Mouse (Mus musculus) midbrain, embryonic 14.5 days (tissue): ENCODE measurements at regions not wholly inside any gene's neighbourhood (a gene's known extent, or its start where the extent isn't known, plus 50 kb on each side); places are given as distances from the start of the nearest gene placed in this dataset.

Experiments
- ATAC-seq: fragments of 200-750 bp; cut with Nextera tagmentation; 2 replicates; pipeline ENCODE4 v1.8.0; 2017; ENCODE audit warnings: moderate number of reproducible peaks, moderate library complexity; ENCODE audit not compliant: low FRiP score, low TSS enrichment
- DNase-seq: peaks from one replicate; pipeline ENCODE4 v3.0.0-alpha.2; 2015
- H3K27ac ChIP-seq: fragments of 300-500 bp; sonication (generic); replicated peaks from 2 replicates; pipeline ENCODE4 v1.5.1; 2014; ENCODE audit warnings: mild to moderate bottlenecking, low read depth, low read length, moderate library complexity
- H3K27me3 ChIP-seq: fragments of 300-500 bp; sonication (generic); 2 replicates; pipeline ENCODE4 v1.6.1; 2014; ENCODE audit warnings: low read length, control low read depth, mixed read lengths; ENCODE audit not compliant: control insufficient read depth, insufficient read depth
- H3K36me3 ChIP-seq: fragments of 300-500 bp; sonication (generic); 2 replicates; pipeline ENCODE4 v1.6.1; 2014; ENCODE audit warnings: low read length, control low read depth; ENCODE audit not compliant: control insufficient read depth, insufficient read depth
- H3K4me1 ChIP-seq: fragments of 300-500 bp; sonication (generic); 2 replicates; pipeline ENCODE4 v1.6.1; 2014; ENCODE audit warnings: mild to moderate bottlenecking, antibody characterized with exemption, low read length, control low read depth; ENCODE audit not compliant: control insufficient read depth, insufficient read depth
- H3K4me2 ChIP-seq: fragments of 300-500 bp; sonication (generic); 2 replicates; pipeline ENCODE4 v1.6.1; 2014; ENCODE audit warnings: mild to moderate bottlenecking, low read length, moderate library complexity
- H3K4me3 ChIP-seq: fragments of 300-500 bp; sonication (generic); replicated peaks from 2 replicates; pipeline ENCODE4 v1.5.1; 2014; ENCODE audit warnings: low read depth, low read length
- H3K9ac ChIP-seq: fragments of 300-500 bp; sonication (generic); replicated peaks from 2 replicates; pipeline ENCODE4 v1.6.1; 2014; ENCODE audit warnings: mild to moderate bottlenecking, low read length, moderate library complexity
- H3K9me3 ChIP-seq: fragments of 300-500 bp; sonication (generic); 2 replicates; pipeline ENCODE4 v1.6.1; 2016; ENCODE audit warnings: low read length, control low read depth, mixed read lengths; ENCODE audit not compliant: control insufficient read depth
- WGBS: fragments of 180-500 bp; shearing (Covaris S2); extraction: QIAGEN DNeasy Blood & Tissue Kit; methylation state at CpG from one replicate; pipeline ENCODE4 v1.1.7; 2014; 5-methylcytosine and 5-hydroxymethylcytosine counted together

DNA sequence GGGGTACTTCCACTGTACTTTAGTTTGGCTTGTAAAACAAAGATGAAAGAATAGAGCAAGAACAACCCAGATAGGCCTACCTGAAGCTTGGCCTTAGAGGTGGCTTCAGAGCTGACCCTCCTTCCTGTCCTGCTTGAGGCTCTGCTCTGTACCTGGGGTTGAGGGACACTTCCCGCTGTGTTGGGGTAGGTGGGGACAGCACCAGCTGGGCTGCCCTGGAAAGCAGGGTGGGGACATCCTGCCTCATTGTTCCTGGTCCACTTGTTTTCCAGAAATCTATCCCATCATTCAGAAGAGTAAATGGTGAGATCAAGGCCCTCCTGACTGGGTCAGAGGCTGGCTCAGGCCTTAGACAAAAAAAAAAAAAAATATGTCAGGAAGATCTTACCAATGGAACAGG lies 141.9 kb downstream of the Zfp36l2 start:
- 78% methylated on average over 1 of the region's 1 CpGs for WGBS
- ATAC-seq: no peak
- H3K36me3 ChIP-seq: no peaks in the 10 kb centered on the region

DNA sequence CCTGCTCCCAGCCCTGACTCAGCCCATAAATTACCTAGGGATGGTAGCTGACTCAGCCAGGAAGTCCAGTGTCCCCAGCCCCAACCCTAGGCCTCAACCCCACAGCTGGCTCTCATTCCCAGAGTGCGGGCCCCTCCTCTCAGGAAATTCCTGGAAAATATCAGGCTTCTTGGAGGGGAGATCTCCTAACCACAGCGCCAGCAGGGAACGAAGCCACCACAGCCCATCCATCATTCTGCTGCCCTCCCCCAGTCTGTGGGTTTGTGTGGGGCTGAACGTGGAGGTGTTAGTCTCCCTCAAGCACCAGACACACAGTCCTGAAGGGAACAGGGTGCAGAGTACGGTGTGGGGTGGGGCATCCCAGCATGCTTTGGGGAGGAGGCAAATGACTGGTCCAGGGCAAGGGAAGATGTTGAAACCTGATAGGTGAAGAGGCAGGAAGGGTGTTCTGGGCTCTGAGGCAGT lies 143.2 kb downstream of the Zfp36l2 start:
- no peaks in the 10 kb centered on the region for H3K27me3 ChIP-seq
- H3K27ac ChIP-seq: no peak overlapping the region
- DNase-seq: no peak
- ATAC-seq: no peak
- WGBS: 87% methylated on average over 5 of the region's 5 CpGs
- H3K4me2 ChIP-seq: no peak overlapping the region
- H3K9ac ChIP-seq: no peak overlapping the region
- 0 out of 2 replicates have a peak, but pooled peaks cover 3% of the 10 kb centered on the region for H3K4me1 ChIP-seq
- H3K9me3 ChIP-seq: no peaks in the 10 kb centered on the region; the same call in 1 of the 2 replicates
- H3K36me3 ChIP-seq: no peaks in the 10 kb centered on the region
- H3K4me3 ChIP-seq: no peak overlapping the region

More for the DNA sequence above, 141.9 kb downstream of the Zfp36l2 start:
- H3K4me1 ChIP-seq: 0 out of 2 replicates have a peak, but pooled peaks cover 3% of the 10 kb centered on the region
- H3K27me3 ChIP-seq: no peaks in the 10 kb centered on the region
- no peak overlapping the region for H3K27ac ChIP-seq
- H3K9me3 ChIP-seq: no peaks in the 10 kb centered on the region; the same call in 1 of the 2 replicates
- H3K9ac ChIP-seq: no peak overlapping the region
- no peak overlapping the region for H3K4me3 ChIP-seq
- no peak for DNase-seq
- H3K4me2 ChIP-seq: no peak overlapping the region

DNA sequence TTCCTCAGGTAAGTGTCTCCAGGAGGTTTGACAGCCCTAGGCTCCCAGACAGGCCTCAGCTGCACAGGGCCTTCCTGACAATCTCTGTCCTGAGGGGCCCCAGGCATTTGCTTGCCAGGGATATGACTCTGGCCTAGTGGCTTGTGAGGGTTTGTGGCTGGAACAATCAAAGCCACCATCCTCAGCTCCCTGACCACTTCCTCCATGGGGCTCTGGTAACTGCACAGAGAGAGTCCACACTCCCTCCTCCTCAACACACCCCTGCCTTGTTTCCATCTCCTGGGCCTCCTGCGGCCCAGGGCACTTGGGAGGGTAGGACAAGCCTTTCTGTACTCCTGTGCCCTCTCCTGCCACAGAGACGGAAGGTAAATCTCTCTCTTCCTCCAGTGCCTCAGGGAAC lies 144.6 kb downstream of the Zfp36l2 start:
- Histone ChIP-seq H3K27me3 (no peaks in the 10 kb centered on the region), H3K4me1 (0 out of 2 replicates have a peak, but pooled peaks cover 3% of the 10 kb centered on the region), H3K36me3 (no peaks in the 10 kb centered on the region), H3K9ac (no peak overlapping the region), H3K27ac (no peak overlapping the region), H3K4me2 (no peak overlapping the region), H3K4me3 (no peak overlapping the region), H3K9me3 (no peaks in the 10 kb centered on the region; the same call in 1 of the 2 replicates)
- 81% methylated on average over 2 of the region's 2 CpGs for WGBS
- DNase-seq: no peak
- no peak for ATAC-seq

DNA sequence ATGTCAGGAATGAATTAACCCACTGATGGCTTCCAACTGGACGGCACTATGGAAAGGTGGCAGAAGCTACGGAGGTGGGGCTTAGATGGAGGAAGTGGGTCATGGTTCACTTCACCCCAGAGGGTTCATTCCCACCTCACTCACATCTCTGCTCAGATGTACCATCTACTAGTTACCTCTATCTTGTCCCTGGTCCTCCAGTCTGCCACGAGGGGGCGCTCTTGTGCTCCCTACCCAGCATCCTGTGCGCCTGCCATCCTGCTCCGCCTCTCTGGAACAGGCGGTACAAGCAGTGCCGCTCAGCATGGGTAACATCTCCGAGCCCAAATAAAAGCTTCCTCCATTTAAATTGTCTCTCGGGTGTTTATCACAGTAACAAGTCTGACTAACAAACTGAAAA lies 148.3 kb downstream of the Zfp36l2 start:
- Histone ChIP-seq H3K27ac (no peak overlapping the region), H3K9me3 (no peaks in the 10 kb centered on the region; the same call in 1 of the 2 replicates), H3K4me1 (0 out of 2 replicates have a peak, but pooled peaks cover 2% of the 10 kb centered on the region), H3K9ac (no peak overlapping the region), H3K36me3 (no peaks in the 10 kb centered on the region), H3K4me3 (no peak overlapping the region), H3K4me2 (no peak overlapping the region), H3K27me3 (no peaks in the 10 kb centered on the region)
- DNase-seq (no peak), ATAC-seq (no peak)
- WGBS: 84% methylated on average over 10 of the region's 10 CpGs

DNA sequence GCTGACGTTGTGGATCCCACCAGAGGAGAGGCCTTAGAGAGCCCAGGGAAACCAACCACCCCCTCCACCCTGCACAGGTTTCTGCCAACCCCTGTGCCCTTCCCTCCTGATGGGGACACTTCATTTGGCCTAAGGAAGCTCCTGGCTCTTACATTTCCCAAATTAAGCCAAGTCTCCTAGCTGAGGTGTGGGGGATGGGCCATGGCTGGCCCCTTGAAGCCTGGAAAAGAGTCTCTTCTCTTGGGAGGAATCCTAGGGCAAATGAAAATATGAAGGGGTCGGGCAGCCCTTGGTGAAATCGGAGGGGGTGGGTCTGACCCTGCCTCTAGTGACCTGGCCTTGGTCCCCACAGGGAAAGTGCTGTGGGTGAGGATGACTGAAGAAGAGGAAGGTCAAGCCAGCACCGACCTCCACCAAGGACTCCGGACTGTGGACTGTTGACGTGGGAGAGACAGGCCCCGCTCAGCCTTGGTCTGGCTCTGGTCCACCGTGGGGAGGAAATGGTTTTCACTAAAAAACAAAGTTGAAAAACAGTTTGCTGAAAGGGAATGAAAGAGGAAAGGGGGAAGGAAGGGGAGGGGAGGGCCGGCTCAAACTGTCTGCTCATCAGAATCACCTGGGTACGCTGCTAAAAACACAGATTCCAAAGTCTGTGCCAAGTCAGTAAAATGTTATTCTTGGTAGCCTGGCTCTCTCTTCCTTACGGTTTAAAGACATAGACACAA lies 150.0 kb downstream of the Zfp36l2 start:
- ATAC-seq: no peak
- 84% methylated on average over 11 of the region's 11 CpGs for WGBS

DNA sequence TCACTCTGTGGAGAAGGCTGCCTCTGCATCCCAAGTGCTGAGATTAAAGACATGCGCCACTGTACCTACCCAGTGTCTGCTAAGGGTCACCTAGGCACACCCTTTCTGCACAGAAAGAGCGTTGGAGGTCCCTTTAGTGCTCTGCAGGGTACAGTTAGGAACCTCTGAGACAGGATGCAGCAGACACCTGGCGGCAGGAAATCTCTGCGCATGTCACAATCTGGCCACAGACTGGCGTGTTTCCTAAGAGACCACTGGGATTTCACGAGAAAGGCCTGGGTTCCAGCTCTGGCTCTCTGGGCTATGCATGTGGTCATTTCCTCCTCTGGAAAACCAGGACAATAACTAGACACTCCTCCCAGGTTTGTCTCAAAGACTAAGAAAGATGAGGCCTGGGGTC lies 151.7 kb downstream of the Zfp36l2 start:
- no peaks in the 10 kb centered on the region for H3K36me3 ChIP-seq
- no peak overlapping the region for H3K27ac ChIP-seq
- H3K4me3 ChIP-seq: no peak overlapping the region
- no peak overlapping the region for H3K4me2 ChIP-seq
- 92% methylated on average over 6 of the region's 6 CpGs for WGBS
- H3K4me1 ChIP-seq: no peaks in the 10 kb centered on the region
- H3K27me3 ChIP-seq: no peaks in the 10 kb centered on the region
- no peaks in the 10 kb centered on the region; the same call in 1 of the 2 replicates for H3K9me3 ChIP-seq
- no peak for ATAC-seq
- H3K9ac ChIP-seq: no peak overlapping the region
- DNase-seq: no peak

More for the DNA sequence above, 150.0 kb downstream of the Zfp36l2 start:
- DNase-seq: no peak
- Histone ChIP-seq H3K27ac (no peak overlapping the region), H3K36me3 (no peaks in the 10 kb centered on the region), H3K4me3 (no peak overlapping the region), H3K4me1 (no peaks in the 10 kb centered on the region), H3K4me2 (no peak overlapping the region), H3K27me3 (no peaks in the 10 kb centered on the region), H3K9ac (no peak overlapping the region), H3K9me3 (no peaks in the 10 kb centered on the region; the same call in 1 of the 2 replicates)

DNA sequence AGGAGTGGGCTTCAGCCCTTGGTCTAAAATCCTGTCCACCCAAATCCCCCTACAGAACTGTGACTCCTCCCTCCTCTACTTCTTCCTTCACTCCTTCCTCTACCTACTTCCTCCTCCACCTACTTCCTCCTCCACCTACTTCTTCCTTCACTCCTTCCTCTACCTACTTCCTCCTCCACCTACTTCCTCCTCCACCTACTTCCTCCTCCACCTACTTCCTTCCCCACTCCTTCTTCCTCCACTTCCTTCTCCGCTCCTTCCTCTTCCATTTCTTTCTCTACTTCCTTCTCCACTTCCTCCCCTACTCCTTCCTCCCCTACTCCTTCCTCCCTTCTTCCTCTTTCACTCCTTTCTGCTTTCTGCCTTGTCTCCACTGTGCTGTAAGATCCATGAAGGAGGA lies 152.9 kb downstream of the Zfp36l2 start:
- WGBS: 97% methylated on average over 1 of the region's 1 CpGs
- Histone ChIP-seq H3K4me2 (no peak overlapping the region), H3K36me3 (no peaks in the 10 kb centered on the region), H3K4me3 (no peak overlapping the region), H3K9ac (no peak overlapping the region), H3K27me3 (no peaks in the 10 kb centered on the region), H3K27ac (no peak overlapping the region), H3K4me1 (no peaks in the 10 kb centered on the region), H3K9me3 (no peaks in the 10 kb centered on the region)
- DNase-seq (no peak), ATAC-seq (no peak)

DNA sequence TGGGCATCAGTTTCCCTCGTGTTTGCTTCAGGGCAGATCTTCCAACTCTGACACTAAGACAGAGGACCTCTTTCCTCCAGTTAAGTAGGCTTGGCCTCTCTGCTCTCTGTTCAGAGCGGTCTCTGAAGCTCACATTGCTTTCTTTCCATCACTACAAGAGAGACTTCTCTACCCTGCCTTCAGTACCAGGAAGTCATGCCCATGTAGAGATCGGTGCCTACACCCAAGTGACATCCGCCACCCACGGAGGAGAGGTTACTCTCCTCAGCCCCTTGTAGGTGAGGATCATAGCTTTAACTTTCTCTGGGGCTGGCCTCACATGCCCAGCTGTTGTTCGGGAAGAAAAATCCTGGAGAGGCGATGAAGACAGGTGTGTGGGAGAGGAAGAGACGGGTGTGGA lies 155.3 kb downstream of the Zfp36l2 start:
- WGBS: 92% methylated on average over 8 of the region's 8 CpGs
- ATAC-seq (no peak), DNase-seq (no peak)
- H3K9me3 ChIP-seq: no peaks in the 10 kb centered on the region
- H3K27me3 ChIP-seq: no peaks in the 10 kb centered on the region
- H3K4me2 ChIP-seq: no peak overlapping the region
- H3K36me3 ChIP-seq: no peaks in the 10 kb centered on the region
- no peak overlapping the region for H3K9ac ChIP-seq
- H3K4me3 ChIP-seq: no peak overlapping the region
- no peaks in the 10 kb centered on the region for H3K4me1 ChIP-seq
- H3K27ac ChIP-seq: no peak overlapping the region

DNA sequence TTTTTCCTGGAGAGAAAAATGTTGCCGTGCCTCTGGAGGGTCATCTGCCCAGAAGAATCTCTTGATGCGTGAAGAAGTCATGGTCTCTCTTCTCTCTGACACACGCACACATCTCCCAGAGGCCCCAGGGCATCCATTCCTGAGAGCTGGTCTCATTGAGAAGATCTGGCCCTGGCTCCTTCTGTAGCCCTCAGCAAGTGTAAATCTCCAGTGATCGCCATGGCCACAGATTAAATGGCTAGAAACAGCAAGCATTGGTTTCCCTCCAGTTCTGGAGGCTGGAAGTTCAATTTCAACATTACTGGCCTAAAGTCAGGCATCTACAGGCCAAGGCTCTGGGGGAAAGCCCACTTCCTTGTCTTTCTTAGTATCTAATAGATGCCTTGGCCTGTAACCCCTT lies 155.9 kb downstream of the Zfp36l2 start:
- no peaks in the 10 kb centered on the region for H3K4me1 ChIP-seq

More for the DNA sequence above, 155.9 kb downstream of the Zfp36l2 start:
- Histone ChIP-seq H3K27me3 (no peaks in the 10 kb centered on the region), H3K4me3 (no peak overlapping the region), H3K9me3 (no peaks in the 10 kb centered on the region), H3K36me3 (no peaks in the 10 kb centered on the region), H3K27ac (no peak overlapping the region), H3K4me2 (no peak overlapping the region), H3K9ac (no peak overlapping the region)
- DNase-seq (no peak), ATAC-seq (no peak)
- WGBS: 86% methylated on average over 4 of the region's 4 CpGs
